Mouse (Mus musculus) midbrain, embryonic 16.5 days (tissue): Measurements from ENCODE around the gene Wfdc6b. TPM values are rescaled to one million over a fixed set of nuclear protein-coding genes. Genes with fewer than 3 reads are reported as not detected.

Source experiments
- ATAC-seq: fragments of 200-750 bp; cut with Nextera tagmentation; 2 replicates; pipeline ENCODE4 v1.8.0; 2017; ENCODE audit warnings: moderate TSS enrichment
- H3K27ac ChIP-seq: fragments of 300-500 bp; sonication (generic); 2 replicates; pipeline ENCODE4 v1.5.1; 2014; ENCODE audit warnings: mild to moderate bottlenecking, low read length, mixed read lengths
- H3K27me3 ChIP-seq: fragments of 300-500 bp; sonication (generic); 2 replicates; pipeline ENCODE4 v1.6.1; 2014; ENCODE audit warnings: low read depth, low read length, mixed read lengths; ENCODE audit not compliant: control insufficient read depth, insufficient read depth
- H3K36me3 ChIP-seq: fragments of 300-500 bp; sonication (generic); 2 replicates; pipeline ENCODE4 v1.6.1; 2014; ENCODE audit warnings: mild to moderate bottlenecking, low read length, moderate library complexity, mixed read lengths; ENCODE audit not compliant: control insufficient read depth, insufficient read depth
- H3K4me1 ChIP-seq: fragments of 300-500 bp; sonication (generic); 2 replicates; pipeline ENCODE4 v1.6.1; 2014; ENCODE audit warnings: mild to moderate bottlenecking, low read length, mixed read lengths; ENCODE audit not compliant: control insufficient read depth, insufficient read depth
- H3K4me2 ChIP-seq: fragments of 300-500 bp; sonication (generic); 2 replicates; pipeline ENCODE4 v1.6.1; 2014; ENCODE audit warnings: mild to moderate bottlenecking, low read length, mixed read lengths
- H3K4me3 ChIP-seq: fragments of 300-500 bp; sonication (generic); 2 replicates; pipeline ENCODE4 v1.5.1; 2014; ENCODE audit warnings: low read depth, mild to moderate bottlenecking, low read length, moderate library complexity, mixed read lengths
- H3K9ac ChIP-seq: fragments of 300-500 bp; sonication (generic); 2 replicates; pipeline ENCODE4 v1.6.1; 2014; ENCODE audit warnings: low read depth, low read length, mixed read lengths
- H3K9me3 ChIP-seq: fragments of 300-500 bp; sonication (generic); replicated peaks from 2 replicates; pipeline ENCODE4 v1.6.1; 2014; ENCODE audit warnings: mild to moderate bottlenecking, low read length, mixed read lengths; ENCODE audit not compliant: control insufficient read depth, poor library complexity, severe bottlenecking
- WGBS: fragments of 180-500 bp; shearing (Covaris S2); extraction: QIAGEN DNeasy Blood & Tissue Kit; methylation state at CpG from one replicate; pipeline ENCODE4 v1.1.7; 2014; 5-methylcytosine and 5-hydroxymethylcytosine counted together
- polyA plus RNA-seq: library from polyadenylated mRNA; unstranded; fragments of >200 nt; fragmentation: Nextera tagmentation; extraction: Ambion mirVana; gene quantifications from 2 replicates; pipeline ENCODE4 v1.2.1, GENCODE M21; 2015

The Wfdc6b gene
- polyA plus RNA-seq, 1 experiment from 2014 or later = not detected

DNA sequence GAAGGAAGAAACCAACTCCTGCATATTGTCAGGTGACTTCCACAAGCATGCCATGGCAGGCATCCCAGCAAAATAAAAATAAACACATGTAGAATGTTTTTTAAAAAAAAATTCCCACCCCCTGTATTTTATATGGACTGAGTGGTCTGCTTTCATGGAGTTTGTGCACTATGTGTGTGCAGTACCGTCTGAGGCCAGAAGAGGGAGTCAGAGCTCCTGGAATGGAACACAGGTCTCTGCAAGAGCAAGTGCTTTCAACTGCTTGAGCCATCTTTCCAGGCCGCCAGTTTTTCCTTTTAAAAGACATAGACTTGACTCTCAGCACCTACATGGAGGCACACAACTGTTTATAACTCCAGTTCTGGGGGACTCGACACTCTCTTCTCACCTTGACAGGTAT is 9.8 kb upstream of the Wfdc6b start:
- H3K27ac ChIP-seq = no peak overlapping the region
- no peak overlapping the region for H3K4me2 ChIP-seq
- no peaks in the 10 kb centered on the region for H3K4me1 ChIP-seq
- no peaks in the 10 kb centered on the region for H3K27me3 ChIP-seq
- 93% methylated on average over 3 of the region's 3 CpGs for WGBS
- H3K4me3 ChIP-seq = no peak overlapping the region
- no peaks in the 10 kb centered on the region for H3K9me3 ChIP-seq
- H3K9ac ChIP-seq = no peak overlapping the region
- no peak for ATAC-seq
- no peaks in the 10 kb centered on the region for H3K36me3 ChIP-seq

DNA sequence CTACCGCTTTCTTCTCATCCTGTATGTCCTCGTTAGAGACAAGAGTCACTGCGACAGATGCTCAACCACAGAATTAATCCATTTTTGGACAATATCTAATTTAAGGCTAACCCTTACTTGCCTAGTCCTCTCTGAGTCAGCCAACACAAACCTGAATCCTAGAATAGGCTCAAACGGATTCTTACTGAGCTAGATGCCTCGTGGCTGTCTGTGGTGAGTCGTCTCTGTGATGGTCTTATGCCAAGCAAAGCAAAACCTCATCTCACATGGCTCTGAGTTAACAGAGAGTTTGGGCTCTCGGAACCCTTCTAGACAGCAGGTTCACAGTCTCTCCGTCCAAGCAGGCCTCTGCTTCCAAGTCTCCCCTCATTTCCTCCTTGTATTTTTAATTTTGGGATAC is 8.9 kb upstream of the Wfdc6b start:
- Histone ChIP-seq H3K27me3 (no peaks in the 10 kb centered on the region), H3K36me3 (no peaks in the 10 kb centered on the region), H3K4me2 (no peak overlapping the region), H3K4me3 (no peak overlapping the region), H3K4me1 (no peaks in the 10 kb centered on the region), H3K9ac (no peak overlapping the region), H3K27ac (no peak overlapping the region), H3K9me3 (no peaks in the 10 kb centered on the region)
- no peak for ATAC-seq
- 86% methylated on average over 8 of the region's 8 CpGs for WGBS

GRCm38 (mm10) chr2:164608781-164609180 is 4.5 kb upstream of the Wfdc6b start:
- no peak overlapping the region for H3K9ac ChIP-seq
- no peak overlapping the region for H3K4me2 ChIP-seq
- WGBS = 83% methylated on average over 6 of the region's 6 CpGs
- H3K4me3 ChIP-seq = no peak overlapping the region
- no peaks in the 10 kb centered on the region for H3K27me3 ChIP-seq
- H3K9me3 ChIP-seq = no peaks in the 10 kb centered on the region
- H3K4me1 ChIP-seq = no peaks in the 10 kb centered on the region
- H3K36me3 ChIP-seq = no peaks in the 10 kb centered on the region
- ATAC-seq = no peak
- H3K27ac ChIP-seq = no peak overlapping the region

DNA sequence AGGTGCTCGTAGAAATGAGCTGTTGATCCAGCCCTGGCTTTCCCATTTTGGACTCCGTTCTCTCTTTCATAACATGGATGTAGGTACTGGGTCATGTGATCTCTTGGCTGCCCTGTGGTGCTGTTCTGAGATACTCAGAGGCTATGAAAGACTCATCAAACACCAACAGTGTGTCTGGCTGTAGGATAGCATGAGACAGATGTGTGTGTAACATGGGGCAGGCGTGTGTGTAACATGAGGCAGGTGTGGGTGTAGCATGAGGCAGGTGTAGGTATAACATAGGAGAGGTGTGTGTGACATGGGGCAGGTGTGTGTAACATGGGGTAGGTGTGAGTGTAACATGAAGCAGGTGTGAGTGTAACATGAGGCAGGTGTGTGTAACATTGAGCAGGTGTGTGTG is 2.1 kb downstream of the Wfdc6b start:
- Histone ChIP-seq H3K9me3 (no peaks in the 10 kb centered on the region), H3K9ac (no peak overlapping the region), H3K4me2 (no peak overlapping the region), H3K4me3 (no peak overlapping the region), H3K27me3 (no peaks in the 10 kb centered on the region), H3K27ac (no peak overlapping the region), H3K36me3 (no peaks in the 10 kb centered on the region), H3K4me1 (no peaks in the 10 kb centered on the region)
- no peak for ATAC-seq
- WGBS = 91% methylated on average over 3 of the region's 3 CpGs

DNA sequence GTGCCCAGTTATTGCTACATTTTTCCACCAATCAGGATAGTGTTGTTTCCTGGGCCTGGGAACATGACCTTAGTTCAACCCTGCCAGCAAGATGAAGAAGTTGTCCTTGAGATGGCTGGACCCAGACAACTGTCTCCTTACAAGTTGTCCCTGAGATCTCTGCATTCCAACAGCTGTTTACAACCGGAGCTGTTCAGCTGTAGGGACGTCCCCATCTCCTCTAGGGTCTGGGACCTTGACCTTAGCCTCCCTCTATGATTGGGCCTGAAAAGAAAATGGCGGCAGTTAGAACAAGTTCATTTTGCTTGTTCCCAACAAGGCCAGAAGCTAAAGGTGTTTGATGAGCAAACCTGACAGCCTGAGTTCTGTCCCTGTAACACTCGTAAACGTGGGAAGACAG is 5.7 kb downstream of the Wfdc6b start:
- Histone ChIP-seq H3K4me2 (no peak overlapping the region), H3K27me3 (no peaks in the 10 kb centered on the region), H3K4me1 (no peaks in the 10 kb centered on the region), H3K4me3 (no peak overlapping the region), H3K27ac (no peak overlapping the region), H3K9me3 (no peaks in the 10 kb centered on the region), H3K36me3 (no peaks in the 10 kb centered on the region), H3K9ac (no peak overlapping the region)
- no peak for ATAC-seq
- WGBS = 78% methylated on average over 5 of the region's 5 CpGs

- Histone ChIP-seq H3K4me2 (no peak overlapping the region), H3K36me3 (no peaks in the 10 kb centered on the region), H3K9ac (no peak overlapping the region), H3K9me3 (no peaks in the 10 kb centered on the region), H3K4me1 (no peaks in the 10 kb centered on the region), H3K27me3 (no peaks in the 10 kb centered on the region), H3K4me3 (no peak overlapping the region), H3K27ac (no peak overlapping the region)
- 88% methylated on average over 4 of the region's 4 CpGs for WGBS
- ATAC-seq = no peak
Measured at GRCm38 (mm10) chr2:164621775-164622174, 8.5 kb downstream of the Wfdc6b start.

GRCm38 (mm10) chr2:164635266-164635665 is 21.9 kb downstream of the Wfdc6b start:
- Histone ChIP-seq H3K4me3 (no peak overlapping the region), H3K36me3 (no peaks in the 10 kb centered on the region), H3K4me1 (no peaks in the 10 kb centered on the region), H3K27ac (no peak overlapping the region), H3K27me3 (no peaks in the 10 kb centered on the region), H3K4me2 (no peak overlapping the region), H3K9ac (no peak overlapping the region), H3K9me3 (no peaks in the 10 kb centered on the region)
- ATAC-seq = no peak
- WGBS = 80% methylated on average over 9 of the region's 9 CpGs

DNA sequence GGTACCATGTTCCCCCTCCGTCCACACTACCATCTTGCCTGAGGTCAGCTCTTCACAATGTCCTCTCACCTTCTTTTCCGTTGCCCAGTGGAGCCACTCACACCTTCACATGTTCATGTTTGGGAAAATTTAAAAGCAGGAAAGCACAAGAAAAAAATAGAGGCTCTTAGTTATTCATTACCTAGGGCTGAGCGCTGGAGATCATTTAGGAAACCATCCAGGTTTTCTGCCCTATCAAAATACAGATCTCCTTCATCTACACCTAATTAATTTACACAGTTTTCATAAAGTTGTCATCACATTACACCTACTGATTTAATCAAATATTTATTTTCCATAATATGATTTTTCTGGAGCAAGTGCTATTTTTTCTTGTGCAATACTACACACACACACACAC is 25.4 kb downstream of the Wfdc6b start, which contains the start of gene Wfdc16:
TSS of gene Wfdc16 (minus strand) at position 101 of the 400 bp plus-strand sequence.
- ATAC-seq = no peak
- H3K4me1 ChIP-seq = no peaks in the 10 kb centered on the region
- WGBS = 92% methylated on average over 3 of the region's 3 CpGs

GRCm38 (mm10) chr2:164641129-164641528 is 27.8 kb downstream of the Wfdc6b start:
- no peaks in the 10 kb centered on the region for H3K4me1 ChIP-seq
- no peak overlapping the region for H3K9ac ChIP-seq
- no peak for ATAC-seq
- 62% methylated on average over 7 of the region's 7 CpGs for WGBS
- no peaks in the 10 kb centered on the region for H3K9me3 ChIP-seq
- no peaks in the 10 kb centered on the region for H3K36me3 ChIP-seq
- H3K4me3 ChIP-seq = no peak overlapping the region
- no peaks in the 10 kb centered on the region for H3K27me3 ChIP-seq
- no peak overlapping the region for H3K4me2 ChIP-seq
- H3K27ac ChIP-seq = no peak overlapping the region

More for the DNA sequence above, 25.4 kb downstream of the Wfdc6b start, which contains the start of gene Wfdc16:
- H3K36me3 ChIP-seq = no peaks in the 10 kb centered on the region
- H3K4me3 ChIP-seq = no peak within 1 kb of the TSS
- no peaks in the 10 kb centered on the region for H3K27me3 ChIP-seq
- no peak within 1 kb of the TSS for H3K9ac ChIP-seq
- H3K27ac ChIP-seq = no peak within 1 kb of the TSS
- no peak within 1 kb of the TSS for H3K4me2 ChIP-seq
- H3K9me3 ChIP-seq = no peaks in the 10 kb centered on the region
